Mouse (Mus musculus) G1E (cell line): Measurements from ENCODE around the gene Ecm1.

ENCODE experiments used
- CTCF ChIP-seq: IDR thresholded peaks from 2 replicates; pipeline ENCODE4 v1.5.1; 2012; ENCODE audit warnings: low read depth, low read length, inconsistent platforms, mixed read lengths
- GATA1 ChIP-seq: IDR thresholded peaks from 2 replicates; pipeline ENCODE4 v1.6.1; 2012; ENCODE audit warnings: borderline replicate concordance, low read length, inconsistent platforms, mixed read lengths

- TF ChIP-seq CTCF: no peak
- no peak for TF ChIP-seq GATA1
Observed at GRCm38 (mm10) chr3:95735071-95735670, 4.2 kb downstream of the Ecm1 start.
